Mouse (Mus musculus) large intestine, adult 2 months (tissue): ENCODE data around the gene Lrrc4b. TPM values are rescaled to one million over a fixed set of nuclear protein-coding genes. Genes with fewer than 3 reads are reported as not detected.
A peak's percentile ranks its signal among the peaks of the same experiment; 100 is the strongest.

Experiments
- DNase-seq: peaks from one replicate; pipeline ENCODE4 v3.0.0-alpha.2; 2012; ENCODE audit warnings: low read depth, low spot score
- WGBS: fragments of 180-500 bp; shearing (Covaris S2); methylation state at CpG from one replicate; pipeline ENCODE4 v1.1.7; 2018; 5-methylcytosine and 5-hydroxymethylcytosine counted together
- polyA plus RNA-seq: library from polyadenylated mRNA; depleted of rRNA; stranded (reverse); fragments of >200 nt; gene quantifications from 2 replicates; pipeline ENCODE4 v1.2.3, GENCODE M21; 2012

Gene Lrrc4b
- polyA plus RNA-seq, 1 experiment: 0.97 TPM

- DNase-seq: no peak
- 64% methylated on average over 3 of the region's 3 CpGs for WGBS
These were observed 54.1 kb downstream of the Lrrc4b start for GRCm38 (mm10) chr7:44482836-44483435.

GRCm38 (mm10) chr7:44484109-44484508 lies 55.3 kb downstream of the Lrrc4b start:
- DNase-seq: no peak
- WGBS: 93% methylated on average over 1 of the region's 1 CpGs

GRCm38 (mm10) chr7:44484841-44485571 lies 56.2 kb downstream of the Lrrc4b start:
- 30% methylated on average over 5 of the region's 5 CpGs for WGBS

DNA sequence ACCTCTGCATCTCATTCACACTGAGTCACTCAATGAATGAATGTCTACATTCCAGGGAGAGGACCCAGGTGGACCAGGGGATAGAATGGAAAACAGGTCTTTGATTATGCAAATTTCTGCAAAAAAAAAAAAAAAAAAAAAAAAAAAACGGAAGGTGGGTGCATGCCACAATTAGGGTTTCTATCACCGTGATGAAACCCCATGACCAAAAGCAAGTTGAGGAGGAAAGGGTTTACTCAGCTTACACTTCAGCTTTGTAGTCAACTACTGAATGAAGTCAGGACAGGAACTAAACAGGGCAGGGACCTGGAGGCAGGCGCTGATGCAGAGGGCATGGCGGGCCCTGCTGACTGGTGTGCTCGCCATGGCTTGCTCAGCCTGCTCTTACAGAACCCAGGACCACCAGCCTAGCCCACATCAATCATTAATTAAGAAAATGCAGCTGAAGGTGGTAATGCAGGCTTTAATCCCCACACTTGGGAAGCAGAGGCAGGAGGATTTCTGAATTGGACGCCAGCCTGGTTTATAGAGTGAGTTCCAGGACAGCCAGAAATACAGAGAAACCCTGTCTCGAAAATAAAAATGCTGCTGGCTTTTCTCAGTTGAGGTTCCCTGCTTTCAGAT lies 56.9 kb downstream of the Lrrc4b start:
- WGBS: 81% methylated on average over 7 of the region's 7 CpGs
- no peak for DNase-seq

More at GRCm38 (mm10) chr7:44484841-44485571, 56.2 kb downstream of the Lrrc4b start:
- peak; percentile 51 for DNase-seq

DNA sequence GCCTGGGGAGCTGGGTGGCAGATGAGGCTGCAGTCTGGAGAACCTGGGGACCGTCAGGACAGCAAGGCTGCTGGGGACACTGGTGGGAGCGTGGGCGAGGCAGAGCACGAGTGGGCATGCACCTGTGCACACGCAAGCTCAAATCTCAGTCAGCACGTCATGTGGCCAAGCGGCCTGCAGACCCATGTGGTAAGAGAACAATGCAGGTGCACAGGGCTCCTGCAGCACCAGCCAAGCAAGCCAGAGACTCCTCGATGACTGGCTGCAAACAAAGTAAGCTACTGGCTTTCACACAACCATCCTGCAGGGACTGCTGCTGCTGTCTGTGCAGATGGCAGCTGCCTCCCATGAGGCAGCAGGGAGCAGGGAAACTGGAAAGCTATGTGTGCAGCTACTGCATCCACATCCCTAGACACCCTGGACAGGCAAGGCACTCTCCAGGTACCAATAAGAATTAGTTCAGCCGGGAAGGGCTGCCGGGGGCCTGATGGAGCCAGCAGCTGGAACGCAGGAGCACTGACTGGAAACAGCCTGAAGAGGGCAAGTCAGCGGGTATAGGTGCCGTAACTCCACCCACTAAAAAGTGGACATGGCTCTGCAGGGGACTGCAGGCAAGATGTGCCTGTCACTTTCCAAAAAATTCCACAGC lies 58.2 kb downstream of the Lrrc4b start:
- DNase-seq: no peak
- 72% methylated on average over 13 of the region's 13 CpGs for WGBS

DNA sequence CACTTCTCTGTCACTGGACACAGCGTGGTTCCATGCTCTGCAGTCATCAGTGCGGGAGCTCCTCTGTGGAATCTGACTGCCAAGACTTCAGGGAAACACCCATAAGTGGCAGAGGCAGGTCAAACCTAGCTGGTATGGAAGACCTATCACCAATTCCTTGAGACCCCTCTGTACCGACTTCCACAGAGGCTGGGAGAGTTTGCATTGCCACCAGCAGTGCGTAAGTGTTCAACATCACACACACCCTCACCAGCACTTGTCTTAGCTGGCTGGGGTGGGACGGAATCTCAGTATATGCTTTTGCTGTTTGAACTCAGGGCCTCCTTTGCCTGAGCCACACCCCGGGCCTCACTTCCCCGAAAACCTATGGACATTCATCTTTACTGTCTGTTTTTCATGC lies 59.1 kb downstream of the Lrrc4b start:
- WGBS: 88% methylated on average over 7 of the region's 7 CpGs

DNA sequence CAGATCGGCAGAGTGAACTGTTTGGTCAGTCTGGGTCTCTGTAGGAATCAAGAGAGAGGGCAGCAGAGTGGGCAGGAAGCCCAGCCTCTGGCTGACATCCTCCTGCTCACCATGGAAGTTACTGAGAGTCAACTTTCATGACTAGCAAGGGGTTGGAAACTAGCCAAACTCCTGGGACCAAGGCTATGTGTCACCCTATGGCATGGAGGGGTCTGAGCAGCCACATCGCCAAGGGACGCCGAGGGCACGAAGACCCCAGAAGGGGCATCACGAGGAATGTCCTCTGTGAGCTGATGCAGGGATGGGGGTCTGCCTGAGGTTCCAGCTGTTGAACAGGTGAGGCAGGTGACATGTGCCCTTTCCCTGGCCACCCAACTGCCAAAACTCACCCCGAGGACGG lies 59.7 kb downstream of the Lrrc4b start:
- DNase-seq: no peak
- 94% methylated on average over 8 of the region's 8 CpGs for WGBS

More for the DNA sequence above, 59.1 kb downstream of the Lrrc4b start:
- DNase-seq: no peak

DNA sequence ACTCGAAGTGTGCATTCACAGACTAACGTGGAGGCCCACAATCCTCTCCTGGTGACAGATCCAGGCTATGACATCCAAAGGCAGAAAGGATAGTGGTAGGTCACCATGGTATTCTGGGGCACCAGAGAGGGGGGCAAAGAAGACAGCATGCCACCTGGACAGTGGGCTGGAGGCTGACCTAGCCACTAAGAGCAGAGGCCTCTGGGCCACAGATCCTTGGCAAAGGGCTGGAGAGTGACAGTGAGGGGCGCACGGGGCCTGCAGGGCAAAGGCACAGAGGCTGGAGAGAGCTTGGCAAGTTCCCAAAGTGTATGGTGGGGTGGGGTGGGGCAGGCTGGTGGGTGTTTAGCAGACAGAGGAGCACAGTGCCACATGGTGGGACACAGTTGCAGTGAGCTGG lies 61.5 kb downstream of the Lrrc4b start:
- no peak for DNase-seq
- 83% methylated on average over 4 of the region's 4 CpGs for WGBS

DNA sequence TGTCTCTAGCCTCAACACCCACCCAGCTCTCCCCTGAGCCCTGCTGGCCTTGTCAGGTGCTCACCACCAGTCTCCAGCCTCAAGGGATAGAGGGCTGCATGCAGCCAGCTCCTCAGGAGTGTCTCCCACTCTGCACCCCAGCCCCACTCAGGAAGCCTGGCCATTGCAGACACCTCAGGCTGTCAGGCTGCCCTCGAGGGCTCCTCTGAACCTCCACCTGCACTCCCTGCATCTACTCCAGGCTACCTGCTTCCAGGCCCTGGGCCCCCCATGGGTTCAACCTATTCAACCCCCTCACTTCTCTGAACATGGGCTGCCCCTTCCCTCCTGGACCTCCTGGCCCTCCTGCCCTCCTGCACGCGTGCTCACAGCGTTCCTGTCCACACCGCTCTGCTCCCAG lies 62.6 kb downstream of the Lrrc4b start:
- no peak for DNase-seq
- 95% methylated on average over 5 of the region's 5 CpGs for WGBS

GRCm38 (mm10) chr7:44492166-44492826 lies 63.5 kb downstream of the Lrrc4b start:
- 91% methylated on average over 21 of the region's 21 CpGs for WGBS
- no peak for DNase-seq

DNA sequence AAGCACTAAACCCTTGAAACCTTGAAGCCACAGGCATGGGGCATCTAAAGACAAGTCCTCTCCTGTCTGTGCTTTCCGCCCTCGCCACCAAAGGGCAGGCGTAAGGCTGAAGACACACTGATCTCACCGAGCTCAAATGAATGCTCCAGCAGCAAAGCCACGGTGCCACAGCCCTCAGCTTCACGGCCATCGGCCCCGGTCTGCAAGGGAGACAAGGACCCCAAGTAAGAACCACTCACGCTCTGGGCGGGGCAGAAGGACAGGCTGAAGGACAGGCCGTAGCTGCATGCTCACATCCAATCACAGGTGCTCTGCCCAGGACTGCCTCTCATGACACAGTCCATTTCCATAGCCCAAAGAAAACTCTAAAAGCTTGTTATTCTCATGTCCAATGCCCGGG lies 65.9 kb downstream of the Lrrc4b start:
- DNase-seq: no peak
- WGBS: 94% methylated on average over 12 of the region's 12 CpGs

GRCm38 (mm10) chr7:44495086-44495485 lies 66.3 kb downstream of the Lrrc4b start:
- DNase-seq: no peak
- WGBS: 75% methylated on average over 7 of the region's 7 CpGs

DNA sequence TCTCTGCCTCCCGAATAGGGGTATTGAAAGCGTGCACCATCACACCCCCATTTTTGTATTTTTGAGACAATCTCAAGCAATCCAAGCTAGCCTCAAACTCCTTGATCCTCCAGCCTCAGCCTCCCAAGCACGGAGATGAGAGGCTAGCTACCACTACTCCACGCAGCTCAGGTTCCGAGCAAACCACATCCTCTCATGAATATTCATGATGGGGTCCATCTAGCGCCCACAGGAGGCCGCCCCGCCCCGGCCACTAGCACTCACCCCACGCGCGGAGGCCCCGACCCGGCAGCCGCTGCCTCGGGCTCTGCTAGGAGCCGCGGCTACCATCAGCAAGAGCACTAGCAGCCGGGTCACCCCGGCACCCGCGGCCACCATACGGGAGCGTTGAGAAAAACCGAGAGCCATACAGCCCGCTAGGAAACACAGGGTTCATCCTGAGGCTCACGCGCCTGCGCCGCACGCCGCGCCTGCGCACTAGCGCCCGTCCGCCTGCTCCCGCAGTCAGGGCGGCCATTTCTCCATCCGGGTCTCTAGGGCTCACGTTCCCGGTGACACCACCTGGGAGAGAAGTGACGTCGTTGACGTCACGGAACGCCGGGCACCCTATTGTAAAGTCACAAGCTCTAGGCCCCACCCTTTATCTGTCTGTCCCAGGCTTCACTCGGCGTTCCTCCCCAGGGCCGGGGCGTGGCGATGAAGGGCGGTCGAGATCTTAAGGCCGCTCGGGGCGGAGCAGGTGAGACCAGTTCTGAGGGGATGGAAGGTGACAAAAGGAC lies 67.4 kb downstream of the Lrrc4b start, which contains the start of the genes Emc10 and Fam71e1:
TSS of gene Emc10 (minus strand) at position 538 of the 779 bp plus-strand sequence.
TSS of gene Fam71e1 (plus strand) at position 590 of the 779 bp plus-strand sequence.
- under 1% methylated on average over 58 of the region's 58 CpGs for WGBS
- DNase-seq: peak; percentile 93

- 2% methylated on average over 26 of the region's 26 CpGs for WGBS
- no peak for DNase-seq
These were observed 67.9 kb downstream of the Lrrc4b start for GRCm38 (mm10) chr7:44496771-44497109.

DNA sequence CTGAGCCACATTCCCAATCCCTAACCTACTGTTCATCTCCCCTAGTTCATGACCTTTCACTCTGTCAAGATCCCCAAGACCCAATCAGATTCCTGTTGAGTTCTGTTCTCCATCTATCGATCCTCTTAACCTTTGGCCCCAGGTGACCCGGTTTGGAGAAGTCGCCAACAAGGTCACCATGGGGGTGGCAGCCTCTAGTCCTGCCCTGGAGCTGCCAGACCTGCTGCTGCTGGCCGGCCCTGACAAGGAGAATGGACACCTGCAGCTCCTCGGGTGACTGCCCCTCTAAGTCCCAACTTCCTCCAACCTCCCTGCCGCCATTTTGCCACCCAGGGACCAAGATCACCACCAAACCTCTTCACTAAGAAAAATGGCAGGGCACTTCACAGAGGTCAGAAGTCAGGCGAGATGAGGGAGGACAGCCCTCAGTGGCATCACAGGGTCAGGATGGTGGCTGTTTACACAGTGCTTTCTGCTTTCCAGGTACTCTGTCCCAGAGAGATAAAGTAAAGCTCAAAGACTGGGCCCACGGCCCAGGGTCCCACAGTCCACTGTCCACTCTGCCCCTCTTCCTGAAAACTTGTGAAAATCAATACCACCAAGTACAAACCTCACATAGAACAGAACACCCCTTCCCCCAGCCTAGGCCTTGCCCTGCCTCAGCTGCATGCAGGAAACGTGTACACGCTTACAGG lies 68.7 kb downstream of the Lrrc4b start:
- 85% methylated on average over 10 of the region's 10 CpGs for WGBS
- no peak for DNase-seq

DNA sequence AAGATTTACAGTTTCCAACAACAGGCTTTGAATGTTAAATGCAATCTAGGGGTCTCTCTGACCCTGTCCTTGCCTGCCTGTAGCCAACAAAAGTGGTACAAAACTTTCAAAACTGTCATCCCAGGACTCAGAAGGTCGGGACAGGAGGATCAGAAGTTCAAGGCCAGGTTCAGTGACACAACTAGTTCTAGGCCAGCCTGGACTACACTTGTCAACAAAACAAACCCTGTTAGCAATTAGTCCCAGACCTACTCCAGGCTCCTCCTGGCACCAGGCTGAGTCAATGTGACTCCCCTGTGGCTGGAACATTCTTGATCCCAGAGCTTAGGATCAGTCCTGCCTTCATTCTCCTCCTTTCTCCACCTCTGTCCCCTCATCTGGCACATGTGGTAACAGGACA lies 70.1 kb downstream of the Lrrc4b start:
- WGBS: 62% methylated on average over 1 of the region's 1 CpGs
- DNase-seq: no peak

DNA sequence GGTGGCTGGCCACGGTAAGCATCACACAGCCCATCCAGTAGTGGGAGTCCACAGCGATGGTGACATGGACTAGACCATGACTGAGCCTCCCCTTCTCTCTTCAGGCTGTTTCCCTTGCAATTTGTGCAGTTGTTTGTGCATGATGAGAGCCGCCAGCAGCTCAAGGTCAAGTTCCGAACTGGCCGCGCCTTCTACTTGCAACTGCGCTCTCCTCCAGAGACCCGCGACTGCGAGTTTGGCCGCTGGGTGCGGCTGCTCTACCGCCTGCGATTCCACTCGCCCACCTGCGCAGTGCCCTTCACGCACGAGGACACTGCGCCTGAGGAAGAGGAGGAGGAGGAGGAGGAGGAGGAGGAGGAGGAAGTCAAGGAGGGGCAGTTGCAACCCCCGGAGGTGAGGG lies 71.2 kb downstream of the Lrrc4b start:
- DNase-seq: no peak
- 36% methylated on average over 20 of the region's 20 CpGs for WGBS

DNA sequence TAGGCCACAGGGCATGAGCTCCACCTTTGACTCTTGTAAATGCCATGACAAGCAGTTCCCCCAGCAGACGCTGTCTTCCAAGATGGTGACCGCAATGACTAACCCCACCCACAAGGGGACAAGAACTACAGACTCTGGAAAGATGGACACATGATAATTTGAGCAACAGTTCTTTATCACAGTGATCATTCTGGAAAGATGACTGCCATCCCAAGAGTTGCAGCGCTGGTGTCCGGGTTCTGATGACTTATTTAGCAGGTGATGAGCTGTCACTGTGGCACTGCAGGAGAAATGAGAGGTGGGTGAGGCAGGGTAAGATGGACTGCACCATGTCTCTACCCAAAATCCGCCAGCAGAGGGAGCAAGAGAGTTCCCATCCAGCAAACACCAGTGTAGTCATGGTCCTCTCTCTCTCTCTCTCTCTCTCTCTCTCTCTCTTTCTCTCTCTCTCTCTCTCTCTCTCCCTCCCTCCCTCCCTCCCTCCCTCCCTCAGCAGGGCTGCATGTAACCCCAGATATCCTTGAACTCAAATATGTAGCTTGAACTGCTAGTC lies 72.8 kb downstream of the Lrrc4b start:
- 28% methylated on average over 5 of the region's 5 CpGs for WGBS
- peak; percentile 28 for DNase-seq
